Mouse (Mus musculus): Measurements from ENCODE around the gene Thra. TPM values are rescaled to one million over a fixed set of nuclear protein-coding genes. Genes with fewer than 3 reads are reported as not detected.
"Not testable (repeated sequence)": the region's sequence is repeated elsewhere in the genome, so short reads cannot be mapped to it uniquely, and the experiment has no call there.

The Thra gene
- total RNA-seq (2021): 100 to 1,000 TPM; 708 to 832 TPM
- long read RNA-seq, experiment 1, transcript Thra-203 (9 exons, 1,240 nt): minor isoform, 5 of 330 reads
- long read RNA-seq, experiment 1, transcript Thra-201 (10 exons, 2,452 nt): major isoform, 116 of 330 reads
- long read RNA-seq, experiment 1, partial matches to known transcripts: 95 of 330 reads
- long read RNA-seq, experiment 1, other reads (novel, unspliced or antisense): 113 of 330 reads
- long read RNA-seq, experiment 2, transcript Thra-203 (9 exons, 1,240 nt): minor isoform, 8 of 322 reads
- long read RNA-seq, experiment 2, transcript Thra-201 (10 exons, 2,452 nt): major isoform, 132 of 322 reads
- long read RNA-seq, experiment 2, partial matches to known transcripts: 123 of 322 reads
- long read RNA-seq, experiment 2, other reads (novel, unspliced or antisense): 59 of 322 reads

- DNase-seq (ENCODE audit: low spot score in 2 of 2): no peak
Measured at GRCm38 (mm10) chr11:98740393-98741050, at the start of gene Thra. Gene Thra, plus strand, starts transcription at chr11:98740638.

- DNase-seq (ENCODE audit: low spot score in 2 of 2): no peak
Measured at GRCm38 (mm10) chr11:98693201-98693600, 47.2 kb upstream of the Thra start.

DNA sequence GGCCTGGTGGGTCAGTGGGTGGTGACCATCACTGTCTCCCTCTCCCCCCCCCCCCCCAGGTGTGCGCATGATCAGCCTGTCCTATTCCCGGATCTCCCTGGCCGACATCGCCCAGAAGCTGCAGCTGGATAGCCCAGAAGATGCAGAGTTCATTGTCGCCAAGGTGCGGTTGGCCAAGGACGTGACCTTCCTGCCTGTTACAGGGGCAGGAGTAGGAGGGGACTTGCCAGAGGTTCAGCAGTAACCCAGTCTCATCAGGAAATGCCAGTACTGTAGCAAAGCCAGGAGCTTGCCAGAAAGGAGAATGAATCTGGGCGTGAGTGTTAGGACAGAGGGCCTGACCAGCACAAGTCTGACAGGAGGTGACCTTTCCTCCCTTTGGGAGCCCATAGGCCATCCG is 46.7 kb upstream of the Thra start:
- DNase-seq (ENCODE audit: low spot score in 2 of 2): no peak

GRCm38 (mm10) chr11:98694301-98694700 is 46.1 kb upstream of the Thra start:
- DNase-seq (ENCODE audit: low spot score in 2 of 2): no peak

GRCm38 (mm10) chr11:98695408-98695807 is 45.0 kb upstream of the Thra start:
- peak in 1 of 2 experiments; percentile 30 for DNase-seq (ENCODE audit: low spot score in 2 of 2)

DNA sequence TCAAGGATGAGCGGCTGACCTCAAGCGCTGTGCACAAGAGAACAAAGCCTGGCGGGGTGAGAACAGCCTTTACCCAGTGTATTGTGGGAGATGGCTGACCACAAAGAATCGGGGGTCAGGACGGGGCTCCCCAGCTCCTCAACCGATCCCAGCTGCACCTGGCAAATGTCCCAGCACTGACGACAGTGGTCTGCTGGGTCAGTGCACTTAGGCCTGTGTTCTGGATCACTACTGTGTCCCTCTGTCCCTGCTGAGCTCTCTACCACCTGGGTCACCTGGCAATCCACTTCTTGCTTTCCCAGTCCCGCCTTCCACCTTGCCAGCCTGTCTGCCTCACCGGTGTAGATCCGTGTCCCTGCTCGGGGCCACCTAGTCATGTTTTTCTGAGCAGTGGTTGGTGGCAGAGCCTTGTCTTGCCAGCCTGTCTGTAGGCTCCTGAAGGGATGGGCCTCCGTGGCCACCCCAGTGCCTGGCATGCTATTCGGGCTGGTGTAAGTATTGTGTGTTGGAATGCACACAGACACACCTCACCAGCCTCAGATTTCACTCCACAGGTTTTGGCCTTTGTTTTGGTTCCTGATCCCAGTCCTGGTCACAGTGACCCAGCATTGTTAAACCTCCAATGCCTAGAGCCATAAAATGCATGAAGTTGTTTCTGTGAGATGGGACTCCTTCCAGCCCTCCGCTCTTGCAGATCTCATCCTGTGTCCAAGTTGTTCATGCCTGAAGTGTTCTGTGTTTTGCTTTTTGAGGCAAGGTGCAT is 43.8 kb upstream of the Thra start:
- DNase-seq (ENCODE audit: low spot score in 2 of 2): no peak

GRCm38 (mm10) chr11:98697225-98697624 is 43.2 kb upstream of the Thra start:
- no peak for DNase-seq (ENCODE audit: low spot score in 2 of 2)

GRCm38 (mm10) chr11:98698849-98699640 is 41.4 kb upstream of the Thra start:
- no peak for DNase-seq (ENCODE audit: low spot score in 2 of 2)

DNA sequence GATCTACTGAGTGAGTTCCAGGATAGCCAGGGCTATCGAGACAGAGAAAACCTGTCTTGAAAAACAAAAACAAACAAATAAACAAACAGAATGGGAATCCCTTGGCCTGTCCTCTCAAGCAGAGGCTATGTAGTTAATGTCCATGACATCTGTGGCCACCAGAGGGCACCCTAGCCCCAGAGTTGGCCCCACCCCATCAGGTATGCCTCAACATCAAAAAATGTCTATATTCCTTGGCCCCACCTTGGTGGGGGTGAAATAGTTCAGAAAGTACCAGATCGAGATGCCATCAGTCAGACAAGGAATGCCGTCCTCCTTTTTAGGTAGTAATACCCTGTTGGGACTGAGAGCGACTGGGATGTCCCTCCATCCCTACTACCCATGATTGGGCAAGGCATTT is 40.5 kb upstream of the Thra start:
- peak; percentile 73 to 83 for DNase-seq (ENCODE audit: low spot score in 2 of 2)

DNA sequence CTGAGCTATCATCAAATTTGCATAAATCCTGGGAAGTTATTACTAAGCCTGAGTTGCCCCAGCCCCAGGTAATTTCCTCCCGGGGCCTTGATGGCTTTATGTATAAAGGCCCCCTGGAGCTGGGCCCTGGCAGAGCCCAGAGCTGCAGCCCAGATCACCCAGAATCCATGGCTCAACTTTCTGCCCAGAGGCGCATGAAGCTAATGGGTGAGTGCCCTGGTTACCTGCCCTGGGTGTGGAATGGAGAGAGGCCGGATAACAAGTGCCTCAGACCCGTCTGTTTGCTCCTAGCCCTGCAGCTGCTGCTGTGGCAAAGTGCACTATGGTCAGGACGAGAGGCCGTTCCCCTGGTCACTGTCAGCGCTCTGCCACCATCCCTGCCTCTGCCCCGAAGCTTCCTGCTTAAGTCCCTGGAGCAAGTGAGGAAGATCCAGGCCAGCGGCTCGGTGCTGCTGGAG is 39.2 kb upstream of the Thra start, which contains the start of gene Csf3:
Csf3 (plus strand) TSS at position 51 of the 458 bp plus-strand sequence.
- DNase-seq (ENCODE audit: low spot score in 2 of 2): no peak

DNA sequence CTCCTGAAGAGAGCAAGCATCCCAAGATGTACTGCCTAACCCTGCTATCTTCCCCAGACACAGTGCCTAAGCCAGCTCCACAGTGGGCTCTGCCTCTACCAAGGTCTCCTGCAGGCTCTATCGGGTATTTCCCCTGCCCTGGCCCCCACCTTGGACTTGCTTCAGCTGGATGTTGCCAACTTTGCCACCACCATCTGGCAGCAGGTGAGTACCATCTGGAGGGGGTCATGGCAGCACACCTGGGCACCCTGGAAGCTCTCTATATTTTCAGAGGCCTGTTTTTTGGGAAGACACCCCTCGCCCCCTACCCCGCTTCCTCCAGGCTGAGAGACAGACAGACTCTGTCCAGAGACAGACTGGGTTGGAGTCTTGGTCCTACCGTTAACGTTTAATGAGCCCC is 38.1 kb upstream of the Thra start:
- no peak for DNase-seq (ENCODE audit: low spot score in 2 of 2)

- no peak for DNase-seq (ENCODE audit: low spot score in 2 of 2)
Measured at GRCm38 (mm10) chr11:98705021-98705420, 35.4 kb upstream of the Thra start.

DNA sequence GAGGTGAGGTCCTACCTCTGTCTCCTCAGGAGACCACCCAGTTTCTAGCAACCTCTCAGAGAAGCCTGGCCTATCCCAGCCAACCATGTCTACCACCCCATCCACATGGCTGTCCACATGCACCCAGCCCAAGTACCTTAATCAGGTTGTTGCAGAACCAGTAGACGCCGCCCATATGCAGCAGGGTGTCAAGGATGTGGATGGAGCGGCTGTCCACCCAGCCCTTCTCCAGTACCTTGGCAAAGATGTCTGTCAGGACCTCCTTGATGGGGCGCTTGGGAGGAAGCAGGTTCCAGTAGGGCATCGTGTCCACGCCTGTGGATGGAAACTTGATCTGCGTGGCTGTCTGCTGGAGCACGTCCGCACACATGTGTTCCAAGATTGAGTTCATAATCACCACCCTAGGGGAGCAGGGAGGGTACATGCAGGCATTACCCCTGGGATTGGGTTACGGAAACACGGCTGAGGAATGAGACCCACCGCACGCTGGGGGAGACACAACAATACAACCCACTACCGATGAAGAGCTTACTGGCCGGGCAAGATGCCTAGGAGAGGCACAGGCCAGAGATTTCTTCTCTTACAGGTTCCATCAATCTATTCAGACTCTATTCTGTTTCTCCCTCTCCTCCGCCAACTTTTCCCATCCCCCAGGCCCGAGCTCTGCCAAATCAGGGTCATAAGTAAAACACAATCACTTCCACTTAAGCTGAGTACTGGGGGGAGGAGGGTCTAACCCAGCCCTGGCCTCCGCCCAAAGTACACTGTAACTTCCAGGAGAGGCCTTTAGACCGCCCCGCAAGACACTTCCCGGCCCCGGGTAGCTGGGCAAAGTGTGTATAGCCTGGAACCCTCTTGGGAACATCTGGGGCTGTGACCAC is 32.8 kb upstream of the Thra start:
- no peak for DNase-seq (ENCODE audit: low spot score in 2 of 2)

DNA sequence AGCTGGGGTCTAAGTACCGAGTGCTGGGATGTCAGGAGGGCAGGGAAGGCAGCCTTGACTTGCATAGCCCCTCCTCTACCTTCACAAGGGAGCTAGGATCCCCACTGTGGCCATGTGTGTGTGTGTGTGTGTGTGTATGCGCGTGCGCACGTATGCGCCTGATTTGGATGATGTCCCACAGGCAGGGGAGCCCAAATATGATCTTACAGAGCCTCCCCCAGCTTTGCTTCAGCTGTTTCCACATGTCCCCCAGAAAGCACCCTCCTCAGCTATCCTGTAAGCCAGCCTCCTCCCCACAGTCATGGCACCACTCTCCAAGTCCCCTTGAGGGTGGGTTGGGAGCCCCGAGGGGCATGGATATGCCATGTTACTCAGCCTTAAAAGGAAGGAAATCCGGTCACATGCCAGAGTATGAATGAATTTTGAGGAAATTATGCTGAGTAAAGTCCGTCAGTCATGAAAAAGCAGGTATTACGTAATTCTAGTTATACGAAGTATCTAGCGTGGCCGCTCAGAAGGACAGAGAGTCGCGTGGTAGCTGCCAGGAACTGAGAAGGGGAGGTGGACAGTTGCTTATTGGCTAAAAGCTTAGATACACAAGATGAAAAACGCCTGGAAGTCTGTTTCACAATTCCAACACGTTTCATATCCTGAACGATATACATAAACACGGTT is 32.0 kb upstream of the Thra start:
- no peak for DNase-seq (ENCODE audit: low spot score in 2 of 2)

DNA sequence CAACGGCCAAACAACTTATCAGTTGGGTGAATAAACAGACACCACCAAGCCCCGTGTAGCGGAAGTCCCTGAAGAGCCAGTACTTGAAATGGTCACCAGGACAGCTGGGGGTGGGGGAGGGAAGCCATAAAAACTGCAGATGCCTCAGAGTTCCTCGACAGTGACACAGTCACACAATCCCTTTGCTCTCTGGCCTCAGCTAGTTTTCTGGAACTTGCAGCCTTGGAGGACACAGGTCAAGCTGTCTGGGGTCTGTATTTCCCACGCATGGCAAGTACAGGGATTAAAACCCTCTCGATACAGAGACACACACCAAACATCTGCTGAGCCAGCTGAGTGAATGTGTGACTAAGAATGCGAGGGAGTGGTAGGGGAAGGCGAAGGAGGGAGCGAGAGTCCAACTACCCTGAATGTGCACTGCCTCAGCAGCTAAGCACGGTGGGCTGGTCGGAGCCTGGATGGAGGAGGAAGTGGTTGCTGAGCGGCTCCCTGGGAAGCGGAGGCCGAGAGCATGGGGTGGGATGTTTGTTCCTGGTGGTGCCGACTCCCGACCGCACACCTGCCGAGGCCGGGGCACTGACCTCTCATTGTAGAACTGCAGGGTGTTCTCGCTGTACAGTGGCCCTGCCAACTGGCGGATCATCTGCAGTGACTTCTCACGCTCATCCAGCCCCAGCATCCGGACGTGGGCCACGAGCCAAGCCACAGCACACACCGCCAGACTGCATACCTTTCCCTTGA is 31.3 kb upstream of the Thra start:
- DNase-seq (ENCODE audit: low spot score in 2 of 2): peak; percentile 48 to 51

DNA sequence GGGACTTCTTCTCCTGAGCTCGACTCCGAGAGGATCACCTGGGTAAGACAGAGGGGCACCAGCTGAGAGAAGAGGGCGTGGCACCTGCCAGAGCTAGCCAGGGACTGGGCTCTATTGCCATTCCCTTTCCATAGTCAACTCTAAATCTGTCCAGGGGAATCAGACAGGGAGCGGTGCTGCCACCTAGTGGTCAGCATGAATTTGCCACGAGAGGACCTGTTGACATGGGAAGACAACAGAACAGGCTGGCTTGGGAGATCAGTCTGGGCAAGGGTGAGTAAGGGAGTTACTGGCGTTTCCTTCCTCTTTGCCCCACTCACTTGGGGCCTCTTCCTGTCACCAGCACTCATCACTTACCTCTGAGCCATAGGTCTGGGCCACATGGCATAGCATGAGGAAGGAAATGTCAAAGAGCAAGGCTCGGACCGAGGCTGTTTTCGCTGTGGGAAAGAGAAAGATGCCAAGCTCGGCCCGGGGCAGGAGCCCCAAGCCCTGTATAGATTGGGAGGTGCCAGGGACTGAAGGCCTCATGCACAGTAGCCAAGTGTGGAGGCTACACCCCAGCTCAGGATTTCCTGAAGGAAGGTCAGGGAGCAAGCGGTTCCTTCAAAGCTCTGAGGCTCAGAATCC is 29.9 kb upstream of the Thra start:
- DNase-seq (ENCODE audit: low spot score in 2 of 2): peak; percentile 77 to 85

GRCm38 (mm10) chr11:98711046-98711434 is 29.4 kb upstream of the Thra start:
- no peak for DNase-seq (ENCODE audit: low spot score in 2 of 2)

DNA sequence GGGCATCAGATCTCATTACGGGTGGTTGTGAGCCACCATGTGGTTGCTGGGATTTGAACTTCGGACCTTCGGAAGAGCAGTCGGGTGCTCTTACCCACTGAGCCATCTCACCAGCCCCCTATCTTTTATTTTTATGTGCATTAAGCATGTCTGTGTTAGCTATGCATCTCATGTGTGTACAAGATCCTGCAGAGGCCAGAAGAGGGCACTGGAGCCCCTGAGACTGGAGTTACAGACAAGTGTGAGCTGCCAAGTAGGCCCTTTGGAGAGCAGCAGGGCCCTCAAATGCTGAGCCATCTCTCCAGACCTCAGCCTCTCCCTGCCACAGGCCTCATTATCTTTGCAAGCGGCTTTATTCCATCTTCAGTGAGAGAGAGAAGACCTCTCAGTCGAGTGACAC is 28.4 kb upstream of the Thra start:
- DNase-seq (ENCODE audit: low spot score in 2 of 2): not testable (repeated sequence)

Measured in left cerebral cortex, adult 18-20 months (tissue).